Mouse (Mus musculus): ENCODE data around the gene Olfr353.

Olfr353 gene

GRCm38 (mm10) chr2:36892836-36893235 lies at the start of gene Olfr353:
Gene Olfr353 (minus strand): TSS chr2:36892936.
- DNase-seq = no peak

GRCm38 (mm10) chr2:36936821-36937220 lies 44.1 kb upstream of the Olfr353 start, which contains the start of gene Olfr356:
Gene Olfr356 (plus strand): TSS chr2:36937121.
- no peak for DNase-seq

- no peak for DNase-seq
Measured at GRCm38 (mm10) chr2:36928797-36929196, 36.1 kb upstream of the Olfr353 start, which contains the start of gene Olfr355. Gene Olfr355 (minus strand): TSS chr2:36928897.

GRCm38 (mm10) chr2:36905380-36905779 lies 12.6 kb upstream of the Olfr353 start, which contains the start of gene Olfr354:
Gene Olfr354 (plus strand): TSS chr2:36905680.
- no peak for DNase-seq

- no peak for DNase-seq
Measured at GRCm38 (mm10) chr2:36897114-36897513, 4.4 kb upstream of the Olfr353 start.

- no peak for DNase-seq
Measured at GRCm38 (mm10) chr2:36868160-36868559, 24.6 kb downstream of the Olfr353 start, which contains the start of gene Olfr352. Gene Olfr352 (plus strand): TSS chr2:36868460.

GRCm38 (mm10) chr2:36862560-36862959 lies 30.2 kb downstream of the Olfr353 start, which contains the start of gene Olfr351:
Gene Olfr351 (minus strand): TSS chr2:36862660.
- no peak for DNase-seq

GRCm38 (mm10) chr2:36846010-36846409 lies 46.7 kb downstream of the Olfr353 start, which contains the start of gene Olfr350:
Gene Olfr350 (plus strand): TSS chr2:36846310.
- no peak for DNase-seq

Data from thymus, postnatal 14 days (tissue).